In genomic region chr6:136468401-136468912, GRCm38 (mm10) we compare ENCODE assay signal across 8 mouse cellular contexts. TPM values are rescaled to one million over a fixed set of nuclear protein-coding genes. Genes with fewer than 3 reads are reported as not detected.
DNase-seq lines count a peak whose midpoint lies in the region; ATAC-seq lines count a peak whose summit lies in the region.

No protein-coding gene starts in this region.

- 2% methylated on average over 12 of the region's 12 CpGs for WGBS in embryonic facial prominence, embryonic 10.5 days
- WGBS in intestine, embryonic 15.5 days: 6% methylated on average over 12 of the region's 12 CpGs

- H3K4me1 ChIP-seq in embryonic facial prominence, embryonic 10.5 days: peaks cover 68% of the 10 kb centered on the region
- H3K4me1 ChIP-seq in intestine, embryonic 15.5 days (replicated peaks): peaks cover 21% of the 10 kb centered on the region

- intact Hi-C loops in left cerebral cortex, postnatal 25 days (cut with DNase I): loop anchor here (1.0 to 5.0 kb wide), 2 partner anchors 50 to 64 kb away; no protein-coding TSS in a partner anchor

- no peak overlapping the region for H3K4me2 ChIP-seq in intestine, embryonic 15.5 days (replicated peaks)

- no peak overlapping the region for H3K9ac ChIP-seq in intestine, embryonic 15.5 days

- peak; percentile 84 for ATAC-seq in intestine, embryonic 15.5 days

- DNase-seq in adrenal gland, postnatal 14 days: peak; percentile 96
- peak; percentile 96 for DNase-seq in embryonic facial prominence, embryonic 10.5 days (ENCODE audit: low spot score)
- peak; percentile 84 to 94 for DNase-seq in gastrocnemius, postnatal 4 days (ENCODE audit: low spot score in 2 of 2)
- DNase-seq in left cerebral cortex, postnatal 25 days (ENCODE audit: low spot score in 2 of 2): peak; percentile 85 to 96
- peak; percentile 97 for DNase-seq in mesoderm, embryonic 11.5 days (ENCODE audit: low read depth, low spot score)
- peak; percentile 79 to 88 for DNase-seq in right cerebral cortex, postnatal 36 days (ENCODE audit: low spot score in 2 of 2)
- DNase-seq in urinary bladder, postnatal 4 days (ENCODE audit: low spot score in 2 of 2): peak; percentile 90 to 93

- peak overlapping the region; percentile 98 for H3K27ac ChIP-seq in embryonic facial prominence, embryonic 10.5 days (replicated peaks)
- peak overlapping the region; percentile 91 for H3K27ac ChIP-seq in intestine, embryonic 15.5 days

- H3K9me3 ChIP-seq in embryonic facial prominence, embryonic 10.5 days: no peaks in the 10 kb centered on the region
- no peaks in the 10 kb centered on the region for H3K9me3 ChIP-seq in intestine, embryonic 15.5 days

- no peaks in the 10 kb centered on the region for H3K27me3 ChIP-seq in embryonic facial prominence, embryonic 10.5 days (replicated peaks; ENCODE audit: low read depth, poor library complexity, severe bottlenecking)
- no peaks in the 10 kb centered on the region for H3K27me3 ChIP-seq in intestine, embryonic 15.5 days (replicated peaks)

- no peaks in the 10 kb centered on the region for H3K36me3 ChIP-seq in embryonic facial prominence, embryonic 10.5 days (replicated peaks)
- no peaks in the 10 kb centered on the region for H3K36me3 ChIP-seq in intestine, embryonic 15.5 days

- H3K4me3 ChIP-seq in embryonic facial prominence, embryonic 10.5 days: peak overlapping the region; percentile 36; the same call in 1 of the 2 replicates
- no peak overlapping the region for H3K4me3 ChIP-seq in intestine, embryonic 15.5 days (replicated peaks)

RNA-seq across cellular contexts. Expression of gene Atf7ip, which starts 37.5 kb away (rescaled TPM):
- total RNA-seq in adrenal gland, postnatal 14 days (2021): 82.0 and 103 TPM in 2 replicates
- 48.0 and 50.9 TPM in 2 replicates for polyA plus RNA-seq in embryonic facial prominence, embryonic 10.5 days (2016; fragmentation: Nextera tagmentation; extraction: Ambion mirVana)
- total RNA-seq in gastrocnemius, postnatal 4 days (2021): 100 to 1,000 TPM in 1 of 2 experiments, 10 to 100 TPM in 1; 85.1 to 102 TPM
- 24.1 and 25.4 TPM in 2 replicates for polyA plus RNA-seq in intestine, embryonic 15.5 days (2015; fragmentation: Nextera tagmentation; extraction: Ambion mirVana)
- 100 to 1,000 TPM; 108 to 125 TPM for total RNA-seq in left cerebral cortex, postnatal 25 days (2021)

RNA-seq across cellular contexts. Expression of gene E330021D16Rik, which starts 53.1 kb away (rescaled TPM):
- total RNA-seq in adrenal gland, postnatal 14 days (2021): not detected in 2 replicates
- 0.15 TPM in 1 of 2 replicates, not detected in the other for polyA plus RNA-seq in embryonic facial prominence, embryonic 10.5 days (2016; fragmentation: Nextera tagmentation; extraction: Ambion mirVana)
- not detected for total RNA-seq in gastrocnemius, postnatal 4 days (2021)
- 0.19 TPM in 1 of 2 replicates, not detected in the other for polyA plus RNA-seq in intestine, embryonic 15.5 days (2015; fragmentation: Nextera tagmentation; extraction: Ambion mirVana)
- total RNA-seq in left cerebral cortex, postnatal 25 days (2021): not detected
